Mouse (Mus musculus) spleen, adult 2 months (tissue): Measurements from ENCODE around the gene Cdc25b.

Experiments used
- CTCF ChIP-seq: fragments of 200-500 bp; IDR thresholded peaks from 2 replicates; pipeline ENCODE4 v1.5.1; 2011; ENCODE audit warnings: mild to moderate bottlenecking, inconsistent platforms; ENCODE audit not compliant: insufficient read depth, insufficient read length, insufficient replicate concordance; ENCODE audit errors: extremely low read depth
- POLR2A ChIP-seq: fragments of 200-500 bp; IDR thresholded peaks from 2 replicates; pipeline ENCODE4 v1.6.1; 2011; ENCODE audit warnings: low read depth, low read length, inconsistent platforms

GRCm38 (mm10) chr2:131139287-131139686 is 47.5 kb upstream of the Cdc25b start:
- TF ChIP-seq POLR2A (no peak), CTCF (no peak)
